Mouse (Mus musculus) cerebellum, adult 2 months (tissue): ENCODE measurements around the gene Zbtb46.

Experiments used
- CTCF ChIP-seq: fragments of 200-500 bp; IDR thresholded peaks from 2 replicates; pipeline ENCODE4 v1.5.1; 2011; ENCODE audit warnings: low read depth, mild to moderate bottlenecking, control low read depth, low read length, moderate library complexity, borderline replicate concordance; ENCODE audit not compliant: insufficient read depth
- POLR2A ChIP-seq: fragments of 200-500 bp; IDR thresholded peaks from 2 replicates; pipeline ENCODE4 v1.6.1; 2011; ENCODE audit warnings: low read length, control low read depth, borderline replicate concordance; ENCODE audit not compliant: insufficient read depth

DNA sequence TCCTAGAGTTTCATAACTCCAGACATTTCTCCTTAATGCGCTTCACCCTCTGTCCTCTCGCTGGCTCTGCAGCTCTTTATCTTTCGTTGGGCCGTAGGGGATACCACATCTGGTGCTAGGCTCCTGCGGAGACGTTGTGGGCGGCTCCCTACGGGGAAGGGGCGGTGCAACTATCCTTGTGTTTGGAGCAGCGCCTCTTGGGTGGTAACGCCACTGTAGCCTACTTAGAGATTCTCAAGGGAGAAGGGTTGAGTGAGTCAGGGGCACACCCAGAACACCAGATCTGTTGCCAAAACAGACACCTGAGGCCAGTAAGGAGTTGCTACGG lies 38.3 kb upstream of the Zbtb46 start:
- no peak for TF ChIP-seq CTCF
- TF ChIP-seq POLR2A, result no peak
